Mouse (Mus musculus) midbrain, embryonic 12.5 days (tissue): ENCODE data around the gene Olfr1463. TPM values are rescaled to one million over a fixed set of nuclear protein-coding genes. Genes with fewer than 3 reads are reported as not detected.

ENCODE experiments used
- ATAC-seq: fragments of 200-750 bp; cut with Nextera tagmentation; 2 replicates; pipeline ENCODE4 v1.8.0; 2017; ENCODE audit warnings: low read depth, moderate TSS enrichment, moderate library complexity; ENCODE audit not compliant: low FRiP score
- H3K27ac ChIP-seq: fragments of 300-500 bp; sonication (generic); replicated peaks from 2 replicates; pipeline ENCODE4 v1.5.1; 2016; ENCODE audit warnings: mild to moderate bottlenecking
- H3K27me3 ChIP-seq: fragments of 300-500 bp; sonication (generic); 2 replicates; pipeline ENCODE4 v1.6.1; 2016; ENCODE audit warnings: mild to moderate bottlenecking
- H3K36me3 ChIP-seq: fragments of 300-500 bp; sonication (generic); 2 replicates; pipeline ENCODE4 v1.6.1; 2016
- H3K4me1 ChIP-seq: fragments of 300-500 bp; sonication (generic); 2 replicates; pipeline ENCODE4 v1.6.1; 2016
- H3K4me2 ChIP-seq: fragments of 300-500 bp; sonication (generic); replicated peaks from 2 replicates; pipeline ENCODE4 v1.6.1; 2016; ENCODE audit warnings: mild to moderate bottlenecking, moderate library complexity
- H3K4me3 ChIP-seq: fragments of 300-500 bp; sonication (generic); 2 replicates; pipeline ENCODE4 v1.5.1; 2016; ENCODE audit warnings: mild to moderate bottlenecking
- H3K9ac ChIP-seq: fragments of 300-500 bp; sonication (generic); replicated peaks from 2 replicates; pipeline ENCODE4 v1.6.1; 2016; ENCODE audit warnings: mild to moderate bottlenecking, moderate library complexity
- H3K9me3 ChIP-seq: fragments of 300-500 bp; sonication (generic); 2 replicates; pipeline ENCODE4 v1.6.1; 2016; ENCODE audit warnings: mild to moderate bottlenecking
- WGBS: fragments of 180-500 bp; shearing (Covaris S2); methylation state at CpG from one replicate; pipeline ENCODE4 v1.1.7; 2016; 5-methylcytosine and 5-hydroxymethylcytosine counted together
- polyA plus RNA-seq: library from polyadenylated mRNA; unstranded; fragments of >200 nt; fragmentation: Nextera tagmentation; extraction: Ambion mirVana; gene quantifications from 2 replicates; pipeline ENCODE4 v1.2.1, GENCODE M21; 2016

The Olfr1463 gene
- not detected in 2 replicates for polyA plus RNA-seq

DNA sequence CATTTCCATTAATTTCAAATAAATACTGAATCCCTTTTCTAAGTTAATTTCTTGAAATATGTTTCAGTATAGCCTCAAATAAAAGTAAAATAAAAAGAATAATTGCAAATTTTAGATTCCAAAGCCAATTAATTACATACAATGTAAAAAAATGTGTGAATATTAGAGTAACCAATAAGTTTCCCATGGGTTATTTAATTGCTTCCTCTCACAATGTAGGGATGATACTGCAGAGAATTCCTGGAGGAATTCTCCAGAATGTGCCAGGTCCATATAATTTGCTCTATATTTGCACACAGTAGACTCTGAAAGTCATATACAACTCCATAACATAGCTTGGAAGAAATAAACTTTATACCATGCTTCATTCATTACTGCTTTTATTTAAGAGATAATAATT lies at the start of gene Olfr1463:
Gene Olfr1463 (plus strand): TSS at position 301 of the 400 bp plus-strand sequence.
- H3K9ac ChIP-seq: no peak within 1 kb of the TSS
- H3K4me1 ChIP-seq: no peaks in the 10 kb centered on the region
- H3K27me3 ChIP-seq: no peaks in the 10 kb centered on the region
- ATAC-seq: no peak
- H3K4me2 ChIP-seq: no peak within 1 kb of the TSS
- peaks cover 32% of the 10 kb centered on the region for H3K9me3 ChIP-seq
- H3K27ac ChIP-seq: no peak within 1 kb of the TSS
- H3K36me3 ChIP-seq: no peaks in the 10 kb centered on the region
- no peak within 1 kb of the TSS for H3K4me3 ChIP-seq

- no peak for ATAC-seq
- H3K27me3 ChIP-seq: no peaks in the 10 kb centered on the region
- no peak within 1 kb of the TSS for H3K4me2 ChIP-seq
- no peak within 1 kb of the TSS for H3K9ac ChIP-seq
- no peaks in the 10 kb centered on the region for H3K36me3 ChIP-seq
- H3K9me3 ChIP-seq: peaks cover 9% of the 10 kb centered on the region; the same call in 1 of the 2 replicates
- WGBS: 83% methylated on average over 1 of the region's 1 CpGs
- H3K27ac ChIP-seq: no peak within 1 kb of the TSS
- no peak within 1 kb of the TSS for H3K4me3 ChIP-seq
- H3K4me1 ChIP-seq: no peaks in the 10 kb centered on the region
Observed at GRCm38 (mm10) chr19:13185434-13185833, 45.7 kb upstream of the Olfr1463 start, which contains the start of gene Olfr1462. Olfr1462 (plus strand) TSS chr19:13185734.

DNA sequence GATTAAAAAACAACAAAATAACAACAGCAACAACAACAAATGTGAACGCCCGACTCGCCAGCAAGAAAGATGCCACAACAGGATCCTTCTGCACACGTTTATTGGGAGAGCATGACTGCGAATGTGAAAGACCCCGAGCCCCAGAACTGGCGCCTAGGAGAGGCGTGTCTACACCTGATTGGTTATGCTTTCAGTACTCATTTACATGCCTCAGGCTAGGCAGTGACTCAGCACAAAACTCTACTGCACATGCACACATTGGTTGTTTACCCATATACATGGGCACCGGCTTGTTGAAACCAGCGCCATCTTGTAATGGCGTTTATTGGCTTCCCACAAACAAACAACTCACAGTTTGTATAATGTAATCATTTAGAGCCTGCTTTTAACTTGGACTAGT lies 9.5 kb upstream of the Olfr1463 start:
- Histone ChIP-seq H3K9ac (no peak overlapping the region), H3K4me1 (no peaks in the 10 kb centered on the region), H3K9me3 (peaks cover 32% of the 10 kb centered on the region), H3K4me3 (no peak overlapping the region), H3K36me3 (no peaks in the 10 kb centered on the region), H3K4me2 (no peak overlapping the region), H3K27me3 (no peaks in the 10 kb centered on the region), H3K27ac (no peak overlapping the region)
- WGBS: 90% methylated on average over 11 of the region's 11 CpGs
- ATAC-seq: no peak

Other genes starting within 250 kb of the Olfr1463 start
- gene Olfr1451, start 236.3 kb upstream of the Olfr1463 start, polyA plus RNA-seq: not detected in 2 replicates
- gene Olfr1453, start 203.0 kb upstream of the Olfr1463 start, polyA plus RNA-seq: not detected in 2 replicates
- gene Olfr1454, start 170.7 kb upstream of the Olfr1463 start, polyA plus RNA-seq: not detected in 2 replicates
- gene Olfr1457, start 133.4 kb upstream of the Olfr1463 start, polyA plus RNA-seq: not detected in 2 replicates
- not detected in 2 replicates for gene Olfr1458, start 124.6 kb upstream of the Olfr1463 start, polyA plus RNA-seq
- not detected in 2 replicates for gene Olfr1459, start 81.8 kb upstream of the Olfr1463 start, polyA plus RNA-seq
- not detected in 2 replicates for gene Olfr1461, start 68.3 kb upstream of the Olfr1463 start, polyA plus RNA-seq
- gene Olfr1462, start 45.6 kb upstream of the Olfr1463 start, polyA plus RNA-seq: not detected in 2 replicates
- not detected in 2 replicates for gene Olfr1465, start 84.2 kb downstream of the Olfr1463 start, polyA plus RNA-seq
- not detected in 2 replicates for gene Olfr1466, start 107.5 kb downstream of the Olfr1463 start, polyA plus RNA-seq
- not detected in 2 replicates for gene Olfr1467, start 130.9 kb downstream of the Olfr1463 start, polyA plus RNA-seq
- gene Olfr1469, start 176.5 kb downstream of the Olfr1463 start, polyA plus RNA-seq: not detected in 2 replicates
- gene Olfr1471, start 212.1 kb downstream of the Olfr1463 start, polyA plus RNA-seq: not detected in 2 replicates
- gene Olfr1472, start 224.8 kb downstream of the Olfr1463 start, polyA plus RNA-seq: not detected in 2 replicates
- gene Olfr1474, start 238.2 kb downstream of the Olfr1463 start, polyA plus RNA-seq: not detected in 2 replicates
- not detected in 2 replicates for gene Olfr1475, start 248.9 kb downstream of the Olfr1463 start, polyA plus RNA-seq